Mouse (Mus musculus): Measurements from ENCODE around the gene Gpt2.

The Gpt2 gene

DNA sequence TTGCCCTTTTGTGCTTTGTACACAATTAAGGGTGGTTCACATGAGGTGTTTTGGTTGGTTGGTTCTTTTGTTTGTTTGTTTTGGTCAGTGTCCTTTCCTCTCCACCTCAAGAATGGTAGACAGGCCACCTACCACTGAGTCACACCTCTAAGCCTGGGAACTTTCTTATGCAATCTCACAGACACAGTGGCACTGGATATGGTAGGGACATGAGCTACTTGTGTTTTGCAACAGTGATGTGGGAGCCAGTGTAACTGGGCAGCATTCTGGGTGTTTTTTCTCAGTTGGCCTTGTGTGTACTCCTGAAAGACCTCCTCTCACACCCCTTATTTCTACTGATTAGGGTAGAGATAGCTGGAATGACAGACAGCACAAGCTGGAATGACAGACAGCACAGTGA, 3.7 kb upstream of the Gpt2 start:
- no peak for DNase-seq

DNA sequence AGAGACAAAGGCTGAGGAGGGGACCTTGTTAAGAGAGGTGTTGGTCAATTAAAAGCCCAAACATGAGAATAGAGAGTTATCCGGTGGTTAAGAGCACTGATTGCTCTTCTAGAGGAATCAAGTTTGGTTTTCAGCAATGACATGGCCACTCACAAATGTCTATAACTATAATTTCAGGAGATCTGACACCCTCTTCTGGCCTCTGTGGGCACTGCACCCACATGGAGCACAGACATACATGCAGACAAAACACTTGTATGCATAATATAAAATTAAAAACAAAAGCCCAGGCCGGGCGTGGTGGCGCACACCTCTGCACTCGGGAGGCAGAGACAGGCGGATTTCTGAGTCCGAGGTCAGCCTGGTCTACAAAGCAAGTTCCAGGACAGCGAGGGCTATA, 2.8 kb upstream of the Gpt2 start:
- DNase-seq, result no peak

DNA sequence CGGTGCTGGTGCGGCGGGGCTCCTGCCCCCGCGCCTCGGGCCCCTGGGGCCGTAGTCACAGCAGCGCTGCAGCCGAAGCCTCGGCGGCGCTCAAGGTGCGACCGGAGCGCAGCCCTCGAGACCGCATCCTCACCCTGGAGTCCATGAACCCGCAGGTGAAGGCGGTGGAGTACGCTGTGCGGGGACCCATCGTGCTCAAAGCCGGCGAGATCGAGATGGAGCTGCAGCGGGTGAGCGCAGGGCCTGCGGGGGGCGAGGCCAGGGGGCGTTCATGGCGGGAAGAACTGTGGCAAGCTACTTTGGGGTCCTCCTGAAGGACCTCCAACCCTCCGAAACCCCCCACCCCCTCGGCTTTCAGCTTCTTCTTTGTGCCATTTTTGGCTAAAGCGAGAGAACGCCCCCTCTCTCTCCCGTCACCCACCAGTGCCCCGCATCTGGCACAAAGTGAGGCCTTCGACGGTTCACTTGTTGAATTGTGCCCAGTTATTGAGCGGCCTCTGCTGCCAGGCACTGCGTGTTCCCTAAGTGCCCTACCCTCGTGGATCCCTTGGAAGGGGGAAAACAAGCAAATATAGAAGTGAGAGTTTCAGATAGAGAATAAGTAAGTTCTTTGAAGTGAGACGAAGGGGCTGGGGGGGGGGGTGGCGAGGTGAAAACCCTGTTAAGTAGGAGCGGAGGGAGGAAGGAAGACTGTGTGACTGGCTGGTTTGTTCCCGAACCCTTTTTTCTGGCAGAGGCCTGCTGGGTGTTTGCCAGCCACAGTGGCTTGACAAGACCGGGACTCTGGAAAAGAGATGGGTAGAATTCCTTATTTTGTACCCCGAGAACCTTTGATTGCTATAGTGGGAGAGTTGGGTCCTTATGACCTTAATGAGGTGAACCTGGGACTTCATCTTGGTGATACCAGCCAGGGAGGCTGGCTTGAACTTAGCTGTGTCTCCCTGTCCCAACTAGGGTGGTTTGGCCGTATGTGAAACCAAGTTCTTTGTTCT, 860 bp downstream of the Gpt2 start:
- DNase-seq, result peak; percentile 6

DNA sequence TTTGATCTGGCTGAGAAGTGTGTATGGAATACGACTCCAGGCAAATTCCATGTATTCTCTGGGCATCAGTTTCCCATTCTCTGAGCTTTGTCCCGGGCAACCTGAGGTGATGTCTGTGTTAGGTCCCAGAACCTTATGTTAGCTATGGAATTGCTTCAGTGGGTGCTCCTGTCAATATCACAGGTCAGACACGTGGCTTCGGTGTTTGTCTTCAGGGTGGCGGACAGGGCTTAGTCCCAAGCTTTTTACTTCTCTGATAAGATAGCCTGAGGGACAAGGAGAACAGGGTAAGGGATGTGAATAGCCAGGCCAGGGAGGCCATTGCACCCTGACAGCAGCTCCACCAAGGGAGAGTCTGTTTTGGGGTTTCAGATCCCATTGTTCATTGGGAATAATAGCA, 3.7 kb downstream of the Gpt2 start:
- DNase-seq, result no peak

DNA sequence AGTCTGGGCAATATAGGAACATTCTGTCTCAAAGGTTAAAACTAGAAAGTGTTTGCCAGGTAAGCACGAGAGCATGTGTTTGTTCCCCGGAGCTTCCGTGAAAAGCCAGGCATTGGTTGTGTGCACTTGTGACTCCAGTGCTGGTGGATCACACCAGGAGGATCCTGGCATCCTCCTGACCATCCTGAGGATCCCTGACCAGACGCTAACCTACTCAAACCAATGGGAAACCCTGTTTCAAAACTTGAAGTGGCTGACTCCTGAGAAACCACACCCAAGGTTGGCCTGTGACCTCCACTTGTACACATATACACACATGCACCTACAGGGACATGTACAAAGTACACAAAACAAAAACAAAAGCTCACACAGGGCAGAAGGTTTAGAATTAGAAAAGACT, 4.4 kb downstream of the Gpt2 start:
- no peak for DNase-seq

DNA sequence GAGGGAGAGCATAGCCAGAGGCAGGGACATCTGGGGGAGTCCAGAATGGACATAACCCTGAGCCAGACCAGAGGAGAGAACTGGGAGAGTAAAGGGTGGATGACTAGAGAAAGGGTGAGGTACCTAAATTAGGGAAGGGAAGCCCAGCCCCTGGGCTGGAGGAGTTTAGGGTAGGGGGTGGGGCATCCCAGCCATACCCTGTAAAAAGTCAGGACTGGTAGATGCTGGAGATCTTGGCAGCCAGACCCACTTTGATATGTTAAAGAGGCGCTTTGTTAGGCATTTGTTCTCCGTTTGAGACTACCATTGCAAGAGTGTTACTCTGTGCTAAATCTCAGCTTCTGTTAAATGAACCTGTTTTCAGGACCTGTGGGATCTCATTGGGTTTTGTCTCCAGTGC, 6.2 kb downstream of the Gpt2 start:
- DNase-seq, result no peak

DNA sequence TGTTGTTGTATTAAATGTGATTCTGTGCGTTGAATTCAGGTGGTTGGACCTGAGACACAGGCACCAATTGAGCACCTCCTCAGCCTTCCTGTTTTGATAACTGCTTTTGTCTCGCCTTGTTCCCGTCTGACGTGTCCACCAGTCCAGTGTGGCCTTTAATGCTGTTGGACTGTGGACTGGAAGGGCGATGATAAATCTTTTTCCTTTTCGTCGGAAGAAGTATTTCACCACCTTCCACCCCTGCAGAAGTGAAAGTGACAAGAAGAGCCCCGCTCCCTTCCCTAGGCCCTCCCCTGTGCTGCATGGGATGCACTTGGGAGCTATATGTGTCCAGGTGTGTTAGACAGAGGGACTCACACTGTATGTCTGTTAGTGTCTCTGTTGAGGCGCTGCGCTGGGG, 8.1 kb downstream of the Gpt2 start:
- no peak for DNase-seq

DNA sequence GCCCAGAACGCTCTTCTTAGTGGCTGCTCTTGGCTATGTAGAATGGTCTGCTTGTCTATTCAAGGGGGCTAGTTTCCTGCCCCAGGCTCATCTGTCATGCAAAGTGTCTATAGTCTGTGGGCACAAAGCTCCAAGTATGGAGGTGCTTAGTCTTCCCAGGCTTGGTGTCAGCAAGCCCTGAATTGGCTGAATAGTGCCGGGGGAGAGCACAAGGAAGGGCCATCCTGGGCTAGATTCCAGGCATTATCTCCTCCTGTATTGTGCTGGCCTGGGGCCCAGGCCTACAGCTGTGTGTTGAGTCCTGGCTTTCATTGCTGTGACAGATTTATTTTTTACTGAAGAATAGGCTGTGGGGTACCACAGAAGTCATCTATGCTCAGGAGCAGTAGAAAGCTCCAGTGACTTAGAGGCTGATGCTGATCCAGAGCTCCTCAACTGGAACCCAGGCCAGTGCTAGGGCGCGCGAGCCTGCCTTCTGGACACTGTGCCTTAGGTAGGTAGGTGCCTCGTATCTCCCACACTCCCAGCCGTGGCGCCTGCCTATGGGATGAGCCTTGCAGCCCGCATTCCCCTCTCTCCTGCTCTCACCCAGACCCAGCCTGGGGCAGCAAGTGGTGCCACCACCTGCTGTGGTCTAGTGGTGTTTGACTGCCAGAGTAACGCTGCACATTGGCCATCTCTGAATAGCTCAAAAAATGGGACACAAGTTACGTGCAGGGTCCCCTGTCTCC, 8.7 kb downstream of the Gpt2 start:
- no peak for DNase-seq

DNA sequence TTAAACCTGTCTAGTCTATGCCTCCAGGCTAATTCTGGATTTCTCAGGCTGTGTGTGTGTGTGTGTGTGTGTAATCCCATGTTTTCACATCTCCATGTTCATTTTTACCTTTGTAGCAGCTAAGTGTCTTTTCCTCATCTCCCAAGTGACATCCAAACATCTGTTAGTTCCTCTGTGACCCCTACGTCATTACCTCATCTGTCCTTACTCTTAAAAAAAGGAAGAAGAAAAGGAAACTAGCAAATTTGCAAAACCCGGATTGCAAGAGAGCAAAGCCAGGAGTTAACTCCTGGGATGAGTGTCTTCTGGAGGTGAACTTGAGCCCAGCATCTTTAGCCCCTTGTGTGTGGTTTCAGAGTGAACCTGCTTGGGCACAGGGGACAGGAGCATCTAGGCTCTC, 10.0 kb downstream of the Gpt2 start:
- DNase-seq, result no peak

DNA sequence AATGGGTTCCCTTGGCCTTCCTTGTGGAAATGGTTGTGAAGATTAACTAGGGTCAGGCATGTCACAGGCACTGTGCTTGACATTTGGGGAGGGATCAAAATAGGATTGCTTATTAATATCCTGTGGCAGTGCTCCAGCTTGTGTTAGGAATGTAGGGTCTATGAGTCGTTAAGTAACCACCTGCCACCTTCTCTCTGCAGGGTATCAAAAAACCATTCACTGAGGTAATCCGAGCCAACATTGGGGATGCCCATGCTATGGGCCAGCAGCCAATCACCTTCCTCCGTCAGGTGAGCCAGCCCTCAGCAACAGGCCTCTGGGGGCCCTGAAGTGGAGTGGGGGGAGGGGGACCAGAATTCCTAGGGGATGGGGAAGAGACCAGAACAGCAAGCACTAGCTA, 10.7 kb downstream of the Gpt2 start:
- no peak for DNase-seq

DNA sequence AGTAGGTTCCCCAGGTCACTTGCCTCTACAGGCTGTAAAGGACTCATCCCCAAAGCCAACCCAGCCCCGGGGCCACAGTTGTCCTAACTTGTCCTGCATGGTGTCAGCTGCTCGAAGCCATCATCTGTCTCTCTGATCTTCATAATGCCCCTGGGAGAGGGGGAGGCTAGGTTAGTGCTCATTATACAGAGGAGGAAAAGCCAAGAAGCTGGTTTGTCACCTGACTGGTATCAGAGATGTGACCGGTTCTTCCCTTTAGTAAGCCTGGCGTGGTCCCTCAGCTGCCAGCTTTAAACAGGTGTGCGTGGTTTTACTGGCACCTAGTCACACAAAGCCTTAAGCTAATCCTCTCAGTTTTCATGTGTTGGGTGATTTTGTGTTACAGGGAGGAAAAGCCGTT, 12.3 kb downstream of the Gpt2 start:
- no peak for DNase-seq

DNA sequence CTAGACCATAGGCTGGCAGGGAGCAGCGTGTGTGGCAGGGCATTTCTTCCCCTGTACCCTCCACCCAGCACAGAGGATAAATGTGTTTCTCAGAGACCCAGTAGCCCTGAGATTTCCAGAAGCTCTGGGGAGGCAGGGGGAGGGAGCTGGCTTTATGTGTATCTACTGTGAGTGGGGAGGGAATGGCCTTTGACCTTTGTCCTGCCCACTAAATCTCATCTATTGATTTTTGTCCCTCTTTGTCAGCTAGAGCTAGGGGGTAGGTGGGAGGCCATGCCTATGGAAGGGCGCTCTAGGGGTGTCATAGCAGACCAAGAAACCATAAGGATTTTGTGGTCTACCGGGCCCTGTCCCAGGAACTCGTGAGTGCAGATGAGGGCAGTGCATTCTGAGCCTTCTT, 14.2 kb downstream of the Gpt2 start:
- DNase-seq, result no peak

DNA sequence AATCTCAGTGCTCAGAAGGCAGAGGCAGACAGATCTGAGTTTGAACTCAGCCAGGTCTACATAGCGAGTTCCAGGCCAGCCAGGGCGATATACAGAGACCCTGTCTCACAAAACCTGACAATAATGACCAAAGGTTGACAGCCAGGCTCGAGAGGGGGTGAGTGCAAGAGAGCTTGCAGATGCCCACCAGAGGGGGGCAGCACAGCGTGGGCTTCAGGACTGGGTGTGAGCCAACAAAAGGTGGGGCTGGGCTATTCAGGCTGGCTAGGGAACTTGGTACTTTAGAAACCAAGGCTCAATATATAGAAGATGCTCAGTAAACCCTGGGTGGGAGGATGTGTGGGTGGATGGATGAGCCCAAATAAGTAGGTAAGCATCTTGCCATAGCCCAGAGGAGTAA, 16.3 kb downstream of the Gpt2 start:
- DNase-seq, result no peak

DNA sequence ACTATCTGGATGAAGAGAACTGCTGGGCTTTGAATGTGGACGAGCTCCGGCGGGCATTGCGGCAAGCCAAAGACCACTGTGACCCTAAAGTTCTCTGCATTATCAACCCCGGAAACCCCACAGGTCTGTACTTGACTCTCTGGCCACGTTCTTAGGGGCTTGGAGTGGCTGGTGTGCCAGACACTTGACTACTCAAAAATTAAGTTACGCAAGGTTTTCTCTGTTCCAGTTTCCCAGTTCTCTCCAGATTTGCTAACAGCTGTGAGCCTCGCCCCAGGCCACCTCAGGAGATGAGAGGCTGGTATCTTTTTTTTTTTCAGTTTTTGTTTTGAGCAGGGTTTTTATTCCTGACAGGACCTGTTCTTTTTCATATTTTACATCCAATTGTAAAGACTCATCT, 19.9 kb downstream of the Gpt2 start:
- no peak for DNase-seq

DNA sequence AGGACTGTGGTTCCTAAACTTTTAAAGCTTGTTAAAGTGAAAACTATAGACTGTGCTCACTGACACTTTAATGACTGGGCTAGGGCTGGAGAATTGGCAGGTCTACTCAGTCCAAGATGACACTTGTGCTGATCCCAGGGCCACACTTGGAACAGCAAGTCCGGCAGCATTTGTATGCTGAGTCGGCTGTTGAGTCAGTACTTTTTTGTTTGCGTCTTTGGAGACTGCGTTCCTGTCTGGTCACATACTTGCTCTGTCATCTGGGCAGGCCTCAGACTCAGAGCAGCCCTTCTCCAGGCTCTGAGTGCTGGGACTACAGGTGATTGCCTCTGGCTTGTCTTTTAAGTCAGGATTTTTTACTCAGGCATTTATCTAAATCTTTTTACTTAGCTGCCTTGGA, 20.9 kb downstream of the Gpt2 start:
- no peak for DNase-seq

DNA sequence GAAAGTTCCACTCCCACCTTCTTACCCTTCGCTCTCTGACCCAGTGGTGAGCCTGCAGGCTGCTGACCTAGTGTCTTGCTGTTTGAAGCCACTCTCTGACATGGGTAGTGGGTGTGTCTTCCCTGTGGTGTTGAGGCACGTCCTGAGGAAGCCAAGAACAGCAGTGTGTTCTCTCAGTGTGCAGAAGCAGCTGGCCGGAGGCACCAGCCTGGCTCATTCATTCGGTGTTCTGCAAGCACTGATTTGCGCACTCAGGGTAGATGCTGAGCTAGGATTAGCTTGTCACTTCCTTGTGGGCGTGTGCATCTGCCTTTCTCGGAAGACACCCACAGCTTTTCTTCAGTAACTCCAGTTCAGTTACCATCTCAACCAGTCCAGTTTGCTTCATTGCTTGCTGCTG, 23.0 kb downstream of the Gpt2 start:
- DNase-seq, result no peak

DNA sequence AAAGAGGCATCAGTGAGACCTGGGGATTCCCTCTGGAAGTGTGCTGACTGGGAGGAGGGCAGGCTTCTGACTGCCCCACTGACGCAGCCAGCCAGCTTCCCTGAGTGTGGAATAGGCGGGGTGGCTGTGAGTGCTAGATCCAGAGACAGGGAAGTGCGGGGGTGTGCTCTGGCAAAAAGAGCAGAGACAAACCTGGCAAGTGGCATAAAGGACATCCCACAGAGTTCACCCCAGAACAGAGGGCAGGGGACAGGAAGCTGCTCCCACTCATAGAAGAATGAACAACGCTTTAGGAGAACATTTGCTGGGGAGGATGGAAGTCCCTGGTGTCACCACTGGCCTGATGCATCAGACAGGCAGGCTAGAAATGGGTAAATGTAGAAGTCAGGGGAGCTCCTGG, 25.0 kb downstream of the Gpt2 start:
- DNase-seq, result no peak

DNA sequence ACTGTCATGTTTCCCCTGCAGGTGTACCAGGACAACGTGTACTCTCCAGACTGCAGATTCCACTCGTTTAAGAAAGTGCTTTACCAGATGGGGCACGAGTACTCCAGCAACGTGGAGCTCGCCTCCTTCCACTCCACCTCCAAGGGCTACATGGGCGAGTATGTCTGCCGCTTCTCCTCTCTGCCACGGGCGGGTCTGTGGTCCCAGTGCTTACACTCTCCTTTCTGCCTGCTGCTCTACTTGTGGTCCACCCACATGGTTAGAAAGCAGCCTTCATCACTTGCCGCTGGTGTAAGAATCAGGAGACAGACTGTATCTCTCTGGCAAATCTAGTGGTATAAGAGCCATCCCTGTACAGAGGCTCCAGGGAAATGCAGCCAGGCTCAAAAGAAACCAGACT, 25.6 kb downstream of the Gpt2 start:
- no peak for DNase-seq

DNA sequence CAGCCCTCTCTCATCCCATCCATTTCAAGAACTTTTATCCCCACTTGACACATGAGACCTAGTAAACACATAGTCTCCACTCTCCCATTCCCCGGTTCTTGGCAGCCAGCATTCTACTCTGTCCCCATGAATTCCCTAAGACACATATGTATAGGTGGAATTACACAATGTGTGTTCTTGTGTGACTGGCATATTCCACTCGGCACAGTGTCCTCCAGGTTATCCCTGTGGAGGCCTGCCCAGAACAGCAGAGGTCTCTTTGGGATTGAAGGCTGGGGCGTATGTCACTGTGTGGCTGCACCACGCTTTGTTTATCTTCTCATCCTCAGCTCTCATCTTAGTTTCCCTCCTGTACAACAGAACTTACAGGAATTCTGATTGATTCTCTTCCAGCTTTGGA, 28.2 kb downstream of the Gpt2 start:
- DNase-seq, result no peak

DNA sequence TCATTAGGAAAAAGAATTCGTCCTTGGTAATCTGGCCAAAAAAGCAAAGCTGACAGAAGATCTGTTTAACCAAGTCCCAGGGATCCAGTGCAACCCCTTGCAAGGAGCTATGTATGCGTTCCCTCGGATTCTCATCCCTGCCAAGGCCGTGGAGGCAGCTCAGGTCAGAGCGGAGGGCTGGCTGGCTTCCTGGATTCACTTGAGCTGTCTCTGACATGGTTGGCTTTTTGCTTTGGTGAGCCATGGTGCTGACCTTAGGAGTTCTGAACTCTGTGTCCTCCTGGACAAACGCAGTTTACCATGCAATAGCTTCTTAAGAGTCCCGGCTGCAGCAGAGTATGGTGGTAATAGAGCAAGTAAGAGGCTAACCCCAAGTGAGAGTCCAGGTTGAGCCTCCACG, 29.0 kb downstream of the Gpt2 start:
- no peak for DNase-seq

DNA sequence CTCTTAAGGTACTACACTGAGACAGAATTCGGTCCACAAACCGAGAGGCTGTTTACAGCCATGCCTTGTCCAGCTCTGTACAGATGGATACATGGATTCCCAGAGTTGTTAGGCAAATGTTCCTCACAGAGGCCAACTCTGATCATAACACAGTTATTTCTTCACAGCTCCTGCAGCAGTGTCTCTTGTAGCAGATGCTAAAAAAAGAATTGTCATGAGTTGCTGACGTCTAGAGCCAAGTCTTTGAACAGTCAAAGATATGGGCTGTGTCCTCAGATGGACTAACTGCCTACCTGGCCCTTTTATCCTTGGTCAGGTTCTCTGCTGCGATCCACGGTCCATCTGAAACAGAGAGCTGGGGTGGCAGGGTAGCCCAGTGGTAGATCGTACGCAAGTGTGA, 31.7 kb downstream of the Gpt2 start:
- DNase-seq, result no peak

DNA sequence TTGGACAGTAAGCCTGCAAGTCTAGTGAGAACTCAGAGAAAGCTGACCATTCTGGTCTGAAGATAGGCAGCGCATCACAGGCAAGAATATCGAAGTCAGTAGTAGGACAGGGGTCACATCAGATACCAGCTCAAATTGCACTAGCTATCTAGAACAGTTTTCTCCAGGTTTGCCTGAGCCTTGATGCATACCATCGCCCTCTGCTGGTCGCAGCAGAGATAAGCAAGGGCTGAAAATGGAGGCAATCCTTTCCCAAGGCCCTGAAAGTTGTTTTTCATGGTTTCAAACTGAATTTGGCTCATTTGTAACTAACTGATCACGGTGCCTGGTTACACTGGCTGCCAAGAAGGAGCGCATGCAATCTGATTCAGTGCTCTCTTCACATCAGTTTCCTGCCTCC, 33.7 kb downstream of the Gpt2 start:
- peak; percentile 50 for DNase-seq

DNA sequence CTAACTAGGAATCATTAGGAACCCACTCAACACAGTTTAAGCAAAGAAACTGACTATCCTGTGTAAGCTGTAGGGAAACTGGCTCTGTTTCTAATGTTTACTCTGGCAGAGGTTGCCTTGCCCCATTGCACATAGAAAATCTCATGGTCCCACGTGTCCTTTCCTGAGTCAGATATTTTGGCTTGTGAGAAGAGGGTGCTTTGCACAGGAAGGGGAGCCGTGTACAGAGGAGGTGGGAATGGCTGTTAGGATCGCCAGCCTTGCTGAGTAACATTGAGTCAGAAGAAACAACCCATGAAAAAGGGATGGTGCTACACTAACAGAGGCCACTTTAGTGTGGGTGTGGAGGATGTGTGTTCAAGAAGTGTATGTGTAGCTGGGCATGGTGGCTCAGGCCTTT, 36.6 kb downstream of the Gpt2 start:
- no peak for DNase-seq

DNA sequence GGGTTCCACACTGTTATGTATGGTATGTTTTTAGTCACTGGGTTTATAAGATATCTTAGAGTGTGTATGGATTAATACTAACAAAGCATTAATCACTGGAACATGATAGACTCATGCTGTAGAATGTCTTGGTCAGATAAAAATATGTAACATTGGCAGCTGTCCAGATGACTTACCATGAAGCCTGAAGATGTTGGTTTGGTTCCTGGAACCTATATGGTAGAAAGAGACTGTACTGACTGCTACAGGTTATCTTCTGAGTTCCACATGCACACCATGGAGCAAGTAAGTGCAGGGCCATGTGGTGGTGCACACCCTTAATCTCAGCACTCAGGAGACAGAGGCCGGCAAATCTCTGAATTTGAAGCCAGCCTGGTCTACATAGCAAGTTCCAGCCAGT, 38.3 kb downstream of the Gpt2 start:
- DNase-seq, result no peak

DNA sequence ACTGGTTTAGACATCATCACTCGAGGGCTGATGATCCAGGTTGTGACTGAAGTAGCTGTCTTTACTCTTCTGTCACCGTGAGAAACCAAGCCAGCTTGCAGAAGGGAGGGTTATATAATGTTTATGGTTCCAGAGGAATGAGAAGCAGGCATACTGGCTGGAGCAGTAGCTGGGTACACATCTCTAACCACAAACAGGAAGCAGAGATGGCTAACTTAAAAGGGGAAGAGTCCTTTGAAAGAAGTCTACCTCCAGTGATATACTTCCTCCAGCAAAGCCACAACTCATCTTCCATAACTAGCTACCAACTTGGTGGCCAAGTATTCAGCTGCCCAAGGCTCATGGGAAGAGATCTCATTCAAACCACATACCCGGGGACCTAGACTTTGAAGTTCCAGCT, 39.1 kb downstream of the Gpt2 start:
- no peak for DNase-seq

All from thymus, postnatal 14 days (tissue).